Mouse (Mus musculus) Patski (cell line): ENCODE results near the gene Nmur1. TPM values are rescaled to one million over a fixed set of nuclear protein-coding genes. Genes with fewer than 3 reads are reported as not detected.
A peak's percentile ranks its signal among the peaks of the same experiment; 100 is the strongest.
"Not testable (repeated sequence)": the region's sequence is repeated elsewhere in the genome, so short reads cannot be mapped to it uniquely, and the experiment has no call there.

ENCODE experiments used
- ATAC-seq: fragments of 100-300 bp; one replicate; pipeline ENCODE4 v1.8.0; 2021
- CTCF ChIA-PET: fragments of 350-600 bp; sonication (Branson Sonifier 250); formaldehyde crosslinking; loops from one replicate; lab custom pipeline; 2022; ENCODE audit warnings: inconsistent platforms; lab: Charles Lee
- POLR2A ChIA-PET: fragments of 350-600 bp; sonication (Branson Sonifier 250); formaldehyde crosslinking; loops from one replicate; lab custom pipeline; 2022; ENCODE audit warnings: antibody characterized with exemption, inconsistent platforms; lab: Charles Lee
- DNase-seq: peaks from one replicate; pipeline ENCODE4 v3.0.0-alpha.2; 2011; ENCODE audit warnings: low read depth, low spot score
- H3K27me3 ChIP-seq: fragments of 371-371 bp; one replicate; pipeline ENCODE4 v1.5.1; 2021
- CTCF ChIP-seq: fragments of 100-300 bp; IDR thresholded peaks from one replicate; pipeline ENCODE4 v1.5.1; 2021
- in situ Hi-C: fragments of 300-500 bp; cut with MboI; formaldehyde crosslinking; loops from 3 replicates; pipeline ENCODE4 v1.11.1; 2018; ENCODE audit warnings: low pct_unique_long_range_greater_than_20kb, mixed read lengths
- polyA plus RNA-seq: library from polyadenylated mRNA; unstranded; gene quantifications from one replicate; pipeline ENCODE4 v1.2.3, GENCODE M21; 2021

The Nmur1 gene
- polyA plus RNA-seq, 1 experiment from 2014 or later = not detected

DNA sequence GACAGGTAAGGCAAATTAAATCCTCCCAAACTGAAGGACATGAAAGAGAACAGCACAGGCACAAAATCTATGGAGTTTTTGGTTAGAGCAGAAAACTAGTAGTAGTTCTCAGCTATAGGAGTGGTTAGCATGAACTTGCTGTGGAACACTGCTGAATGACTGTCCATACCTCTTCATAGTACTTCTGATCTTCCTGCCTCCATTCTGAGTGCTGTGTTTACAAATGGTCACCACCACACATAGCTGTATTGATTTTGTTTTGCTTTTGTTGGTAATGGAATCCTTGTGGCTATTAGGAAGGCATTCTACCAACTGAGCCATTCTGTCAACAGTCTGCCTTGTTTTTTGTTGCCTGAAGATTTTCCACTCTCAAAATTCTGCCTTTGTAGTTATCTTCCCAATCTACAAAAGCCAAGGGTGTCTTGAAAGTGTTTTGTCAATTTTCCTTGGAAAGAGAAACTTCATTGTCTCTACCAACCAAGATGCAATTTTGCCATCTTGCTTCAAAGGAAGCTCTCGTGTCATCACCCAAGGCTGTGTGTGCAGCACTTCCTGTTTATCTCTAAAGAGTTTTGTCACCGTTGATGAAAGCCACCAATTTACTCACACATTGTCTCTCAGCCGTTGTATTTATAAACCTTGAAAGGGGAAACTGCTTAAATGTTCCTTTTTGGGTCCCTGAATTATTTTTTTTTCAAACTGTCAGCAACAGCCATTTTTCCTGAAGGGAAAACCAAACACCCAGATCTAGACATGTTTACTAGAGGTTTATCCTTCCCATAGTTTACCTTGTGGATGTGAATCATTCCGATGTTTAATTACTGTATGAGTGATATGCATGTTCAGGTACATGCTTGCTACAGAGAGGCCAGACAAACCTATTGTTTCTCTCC is 81.8 kb downstream of the Nmur1 start:
- CTCF ChIA-PET = no interaction called here
- DNase-seq (no peak), ATAC-seq (no peak)
- in situ Hi-C loops = no loop called here
- TF ChIP-seq CTCF = no peak
- H3K27me3 ChIP-seq = no peaks in the 10 kb centered on the region
- POLR2A ChIA-PET = no interaction called here

DNA sequence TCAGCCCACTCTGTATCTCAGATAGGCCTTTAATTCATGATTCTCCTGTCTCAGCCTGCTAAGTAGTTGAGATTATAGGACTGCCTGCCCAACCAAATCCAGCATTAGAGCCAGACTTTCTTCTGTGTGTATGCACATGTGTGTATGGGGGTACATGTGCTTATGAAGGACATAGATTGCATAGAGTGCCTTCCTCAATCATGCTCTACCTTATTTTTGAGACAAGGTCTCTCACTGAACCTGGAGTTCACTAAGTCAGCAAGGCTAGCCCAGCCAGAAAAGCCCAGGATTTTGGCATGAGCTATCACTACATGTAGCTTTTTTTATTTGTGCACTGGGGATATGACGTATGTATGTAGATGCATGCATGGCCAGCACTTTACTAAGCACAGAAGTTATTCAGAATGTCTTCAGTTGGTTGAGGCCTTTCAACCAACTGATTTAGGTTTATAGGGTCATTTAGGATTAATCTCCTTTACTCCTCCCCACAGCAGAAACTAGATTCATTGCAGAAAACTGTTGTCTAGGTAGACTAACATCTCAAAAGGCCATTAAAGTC is 82.9 kb downstream of the Nmur1 start:
- in situ Hi-C loops = no loop called here
- ChIA-PET POLR2A (no interaction called here), CTCF (no interaction called here)
- DNase-seq (no peak), ATAC-seq (no peak)
- no peak for TF ChIP-seq CTCF
- no peaks in the 10 kb centered on the region for H3K27me3 ChIP-seq

DNA sequence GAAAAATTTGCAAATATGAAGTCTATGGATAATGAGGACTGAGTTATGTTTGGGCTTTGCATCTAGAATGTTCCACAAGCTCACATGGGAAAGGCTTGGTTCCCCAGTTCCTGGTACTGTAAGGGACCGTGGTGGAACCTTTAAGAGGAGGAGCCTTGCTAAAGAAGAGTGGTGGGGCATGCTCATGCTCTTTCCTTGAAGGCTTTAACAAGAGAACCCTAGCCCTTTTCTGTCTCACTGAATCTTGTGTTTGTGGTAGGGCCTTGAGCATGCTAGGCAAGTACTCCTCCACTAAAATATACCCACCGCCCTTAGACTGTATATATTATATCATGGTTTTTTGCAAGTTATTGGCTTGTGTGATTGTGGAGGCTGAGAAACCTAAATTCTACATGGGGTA is 83.7 kb downstream of the Nmur1 start:
- no peak for TF ChIP-seq CTCF
- DNase-seq (no peak), ATAC-seq (no peak)
- no peaks in the 10 kb centered on the region for H3K27me3 ChIP-seq
- in situ Hi-C loops = no loop called here
- POLR2A ChIA-PET = no interaction called here
- CTCF ChIA-PET = no interaction called here

DNA sequence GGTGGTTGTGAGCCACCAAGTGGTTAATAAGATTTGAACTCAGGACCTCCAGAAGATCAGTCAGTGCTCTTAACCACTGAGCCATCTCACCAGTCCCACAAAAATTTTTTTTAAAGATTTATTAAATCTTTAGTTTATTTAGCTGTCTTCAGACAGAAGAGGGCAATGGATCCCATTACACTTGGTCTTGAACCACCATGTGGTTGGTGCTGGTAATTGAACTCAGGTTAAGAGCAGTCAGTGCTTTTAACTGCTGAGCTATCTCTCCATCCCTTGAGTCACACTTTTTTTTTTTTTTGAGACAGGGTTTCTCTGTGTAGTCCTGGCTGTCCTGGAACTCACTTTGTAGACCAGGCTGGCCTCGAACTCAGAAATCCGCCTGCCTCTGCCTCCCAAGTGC is 84.9 kb downstream of the Nmur1 start:
- CTCF ChIA-PET = interaction anchor here (1.0 kb wide), 1 partner anchor 152 kb away, joined by 4 read pairs; no protein-coding TSS in a partner anchor
- H3K27me3 ChIP-seq, in situ Hi-C loops, DNase-seq, ATAC-seq, POLR2A ChIA-PET: not testable (repeated sequence)

DNA sequence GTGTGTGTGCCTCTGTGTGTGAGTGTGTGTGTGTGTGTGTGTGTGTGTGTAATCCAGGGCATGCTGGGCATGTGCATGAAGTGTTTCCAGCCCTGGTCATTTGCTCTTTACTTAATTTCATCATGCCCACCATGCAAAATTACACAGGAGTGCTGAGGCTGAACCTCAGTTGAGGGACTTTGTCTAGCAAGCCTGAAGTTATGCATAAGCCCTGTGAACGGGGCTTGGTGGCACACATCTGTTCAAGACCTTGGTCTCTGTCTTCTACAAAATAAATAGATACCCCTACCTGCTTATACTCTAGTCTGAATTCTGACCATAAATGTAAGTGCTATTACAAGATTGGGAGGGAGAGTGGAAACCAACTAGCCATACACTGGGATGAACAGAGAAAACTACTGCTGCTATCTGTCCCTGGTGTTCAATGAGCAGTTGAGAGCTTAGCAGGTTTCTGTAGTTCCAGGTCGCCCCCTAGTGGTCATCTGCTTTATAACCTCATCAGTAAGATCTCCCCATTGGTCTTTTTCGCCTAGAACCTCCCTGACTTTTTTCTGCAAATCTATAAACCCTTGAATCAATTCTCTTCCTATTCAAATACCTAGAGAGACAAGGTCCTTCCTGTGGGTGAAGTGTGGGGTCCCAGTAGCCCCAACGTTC is 86.7 kb downstream of the Nmur1 start:
- CTCF ChIA-PET = interaction anchor here (0.9 to 2.4 kb wide), 4 partner anchors 9 to 160 kb away, joined by 3 to 14 read pairs (median 4); no protein-coding TSS in a partner anchor
- in situ Hi-C loops = loop anchor here (5.0 kb wide), 2 partner anchors 132 to 272 kb away; no protein-coding TSS in a partner anchor
- POLR2A ChIA-PET = interaction anchor here (0.8 kb wide), 1 partner anchor 10 kb away, joined by 3 read pairs; no protein-coding TSS in a partner anchor
- no peaks in the 10 kb centered on the region for H3K27me3 ChIP-seq
- peak; percentile 90 for TF ChIP-seq CTCF
- peak; percentile 42 for DNase-seq
- peak; percentile 48 for ATAC-seq

DNA sequence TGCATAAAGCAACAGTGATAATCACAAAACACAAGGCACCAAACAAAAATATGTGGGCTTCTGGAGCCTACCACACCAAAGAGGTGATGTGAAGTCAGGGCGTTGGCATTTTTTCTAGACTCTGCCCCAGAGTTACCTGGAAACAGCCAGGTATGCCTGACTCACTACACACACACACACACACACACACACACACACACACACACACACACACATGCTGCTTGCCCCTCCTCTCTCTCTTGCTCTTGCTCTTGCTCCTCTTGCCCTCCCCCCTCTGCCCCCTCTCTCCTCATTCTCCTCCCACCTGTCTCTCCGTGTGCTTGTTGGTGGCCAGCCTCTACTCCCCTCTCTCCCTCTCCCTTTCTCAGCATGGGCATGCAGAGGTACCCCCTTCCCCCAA is 89.7 kb downstream of the Nmur1 start:
- in situ Hi-C loops = loop anchor here (5.0 kb wide), 2 partner anchors 129 to 269 kb away; no protein-coding TSS in a partner anchor
- ChIA-PET CTCF (no interaction called here), POLR2A (no interaction called here)
- H3K27me3 ChIP-seq = no peaks in the 10 kb centered on the region
- DNase-seq = no peak
- no peak for ATAC-seq
- no peak for TF ChIP-seq CTCF

Other genes with a start within 250 kb of the Nmur1 start
- gene B3gnt7, start 123.4 kb downstream of the Nmur1 start, polyA plus RNA-seq = 0.14 TPM
- 419 TPM for gene Ncl, start 66.8 kb downstream of the Nmur1 start, polyA plus RNA-seq
- gene Tex44, start 101 bp upstream of the Nmur1 start, polyA plus RNA-seq = not detected
- 2,326 TPM for gene Ptma, start 100.5 kb upstream of the Nmur1 start, polyA plus RNA-seq
- 59.7 TPM for gene Pde6d, start 156.4 kb upstream of the Nmur1 start, polyA plus RNA-seq
- gene Cops7b, start 156.7 kb upstream of the Nmur1 start, polyA plus RNA-seq = 23.1 TPM
- 0.14 TPM for gene Nppc, start 244.3 kb upstream of the Nmur1 start, polyA plus RNA-seq